Mouse (Mus musculus): ENCODE measurements around the gene Prkcg.

DNA sequence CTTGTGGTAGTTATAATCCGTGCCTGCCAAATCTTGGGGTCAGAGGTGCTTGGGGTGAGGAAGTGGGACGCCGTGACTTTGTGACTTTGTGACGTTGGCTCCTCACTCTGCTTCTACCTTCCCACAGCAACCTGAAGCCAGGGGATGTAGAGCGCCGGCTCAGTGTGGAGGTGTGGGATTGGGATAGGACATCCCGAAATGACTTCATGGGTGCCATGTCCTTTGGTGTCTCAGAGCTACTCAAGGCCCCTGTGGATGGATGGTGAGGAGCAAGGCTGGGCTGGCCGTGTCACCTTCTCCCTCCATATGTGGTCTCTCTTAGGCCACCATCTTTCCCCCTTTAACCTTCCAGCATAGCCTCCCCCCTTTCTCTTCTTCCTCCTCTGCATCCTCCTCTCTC, 24.6 kb downstream of the Prkcg start:
- no peak for TF ChIP-seq CTCF (IDR thresholded peaks at IDR 0.05; ENCODE audit: borderline replicate concordance, extremely low read depth, insufficient read depth, insufficient read length)
- TF ChIP-seq POLR2A (IDR thresholded peaks at IDR 0.05; ENCODE audit: borderline replicate concordance, extremely low read depth, insufficient read depth, insufficient read length, poor library complexity, severe bottlenecking): no peak
